Mouse (Mus musculus) heart, embryonic 16.5 days (tissue): Measurements from ENCODE around the gene Cfd. TPM values are rescaled to one million over a fixed set of nuclear protein-coding genes. Genes with fewer than 3 reads are reported as not detected.

Experiments
- ATAC-seq: fragments of 200-750 bp; cut with Nextera tagmentation; replicated peaks from 2 replicates; pipeline ENCODE4 v1.8.0; 2017; ENCODE audit warnings: moderate number of reproducible peaks; ENCODE audit not compliant: insufficient read depth, low FRiP score; ENCODE audit errors: extremely low read depth
- H3K27ac ChIP-seq: fragments of 300-500 bp; sonication (generic); 2 replicates; pipeline ENCODE4 v1.5.1; 2014; ENCODE audit warnings: mild to moderate bottlenecking, low read length, control low read depth, moderate library complexity
- H3K27me3 ChIP-seq: fragments of 300-500 bp; sonication (generic); 2 replicates; pipeline ENCODE4 v1.6.1; 2014; ENCODE audit warnings: low read length, mixed read lengths; ENCODE audit not compliant: control insufficient read depth, insufficient read depth
- H3K36me3 ChIP-seq: fragments of 300-500 bp; sonication (generic); 2 replicates; pipeline ENCODE4 v1.6.1; 2014; ENCODE audit not compliant: control insufficient read depth, insufficient read depth
- H3K4me1 ChIP-seq: fragments of 300-500 bp; sonication (generic); 2 replicates; pipeline ENCODE4 v1.6.1; 2014; ENCODE audit warnings: low read length, mixed read lengths; ENCODE audit not compliant: control insufficient read depth, insufficient read depth
- H3K4me2 ChIP-seq: fragments of 300-500 bp; sonication (generic); 2 replicates; pipeline ENCODE4 v1.6.1; 2014; ENCODE audit warnings: low read depth, mild to moderate bottlenecking, control low read depth, low read length
- H3K4me3 ChIP-seq: fragments of 300-500 bp; sonication (generic); 2 replicates; pipeline ENCODE4 v1.5.1; 2014; ENCODE audit warnings: mild to moderate bottlenecking, control low read depth, low read length
- H3K9ac ChIP-seq: fragments of 300-500 bp; sonication (generic); 2 replicates; pipeline ENCODE4 v1.6.1; 2014; ENCODE audit warnings: low read length, control low read depth
- H3K9me3 ChIP-seq: fragments of 300-500 bp; sonication (generic); replicated peaks from 2 replicates; pipeline ENCODE4 v1.6.1; 2016; ENCODE audit warnings: low read length; ENCODE audit not compliant: control insufficient read depth
- WGBS: fragments of 180-500 bp; shearing (Covaris S2); extraction: QIAGEN DNeasy Blood & Tissue Kit; methylation state at CpG from one replicate; pipeline ENCODE4 v1.1.7; 2014; 5-methylcytosine and 5-hydroxymethylcytosine counted together
- polyA plus RNA-seq: library from polyadenylated mRNA; unstranded; fragments of >200 nt; fragmentation: Nextera tagmentation; extraction: Ambion mirVana; gene quantifications from 2 replicates; pipeline ENCODE4 v1.2.1, GENCODE M21; 2015

Gene Cfd
- polyA plus RNA-seq, 1 experiment from 2014 or later: not detected

DNA sequence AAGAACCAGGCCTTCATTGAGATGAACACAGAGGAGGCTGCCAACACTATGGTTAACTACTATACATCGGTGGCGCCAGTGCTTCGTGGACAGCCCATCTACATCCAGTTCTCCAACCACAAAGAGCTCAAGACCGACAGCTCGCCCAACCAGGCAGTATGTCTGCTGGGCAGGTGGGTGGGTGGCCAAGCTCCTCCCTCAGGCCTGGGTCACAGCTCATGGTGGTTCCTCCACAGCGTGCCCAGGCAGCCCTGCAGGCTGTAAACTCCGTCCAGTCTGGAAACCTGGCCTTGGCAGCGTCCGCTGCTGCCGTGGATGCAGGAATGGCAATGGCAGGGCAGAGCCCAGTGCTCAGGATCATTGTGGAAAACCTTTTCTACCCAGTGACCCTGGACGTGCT is 31.5 kb upstream of the Cfd start:
- WGBS: 75% methylated on average over 11 of the region's 11 CpGs
- Histone ChIP-seq H3K4me3 (no peak overlapping the region), H3K9ac (no peak overlapping the region), H3K27me3 (no peaks in the 10 kb centered on the region), H3K4me1 (peaks cover 41% of the 10 kb centered on the region), H3K27ac (peak overlapping the region; percentile 100), H3K4me2 (no peak overlapping the region), H3K9me3 (no peaks in the 10 kb centered on the region), H3K36me3 (peaks cover 46% of the 10 kb centered on the region)
- ATAC-seq: no peak

DNA sequence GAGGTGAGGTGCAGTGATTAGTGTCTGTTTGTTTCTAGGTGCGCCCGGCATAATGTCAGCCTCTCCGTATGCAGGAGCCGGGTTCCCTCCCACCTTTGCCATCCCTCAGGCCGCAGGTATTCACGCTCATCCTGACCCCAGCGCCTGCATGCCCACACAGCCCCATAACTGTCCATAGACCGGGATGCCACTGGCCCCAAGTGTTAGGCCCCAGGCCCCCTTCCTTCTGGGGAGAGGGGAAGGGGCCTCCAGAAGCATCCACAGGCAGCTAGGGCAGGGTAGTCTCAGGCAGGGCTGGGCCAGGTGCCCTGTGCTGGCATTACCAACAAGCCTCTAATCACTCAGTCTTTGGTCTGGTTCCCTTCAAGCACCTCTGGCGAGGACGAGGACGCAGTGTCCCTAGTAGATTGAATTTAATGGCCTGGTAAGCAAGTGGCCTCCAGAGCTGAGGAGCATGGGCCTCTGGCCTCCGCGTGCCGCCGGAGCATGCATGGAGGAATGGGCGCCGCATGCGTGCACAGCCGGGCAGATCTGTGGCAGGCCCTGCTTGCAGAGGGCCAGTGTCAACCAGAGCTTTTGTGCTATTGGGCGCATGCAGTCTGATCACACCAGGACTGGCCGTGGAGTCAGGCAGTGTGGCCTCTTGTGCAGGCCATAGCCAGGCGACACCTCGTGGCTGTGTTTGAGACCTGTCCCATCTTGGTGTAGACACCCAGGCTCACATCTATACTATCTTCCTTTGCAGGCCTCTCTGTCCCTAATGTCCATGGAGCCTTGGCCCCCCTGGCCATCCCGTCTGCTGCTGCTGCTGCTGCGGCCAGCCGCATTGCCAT is 30.4 kb upstream of the Cfd start:
- Histone ChIP-seq H3K36me3 (peaks cover 49% of the 10 kb centered on the region), H3K9me3 (no peaks in the 10 kb centered on the region), H3K27ac (no peak overlapping the region), H3K27me3 (no peaks in the 10 kb centered on the region), H3K4me1 (peaks cover 41% of the 10 kb centered on the region), H3K4me2 (no peak overlapping the region), H3K9ac (no peak overlapping the region), H3K4me3 (no peak overlapping the region)
- no peak for ATAC-seq
- whole genome bisulfite sequencing: 88% methylated on average over 26 of the region's 26 CpGs

DNA sequence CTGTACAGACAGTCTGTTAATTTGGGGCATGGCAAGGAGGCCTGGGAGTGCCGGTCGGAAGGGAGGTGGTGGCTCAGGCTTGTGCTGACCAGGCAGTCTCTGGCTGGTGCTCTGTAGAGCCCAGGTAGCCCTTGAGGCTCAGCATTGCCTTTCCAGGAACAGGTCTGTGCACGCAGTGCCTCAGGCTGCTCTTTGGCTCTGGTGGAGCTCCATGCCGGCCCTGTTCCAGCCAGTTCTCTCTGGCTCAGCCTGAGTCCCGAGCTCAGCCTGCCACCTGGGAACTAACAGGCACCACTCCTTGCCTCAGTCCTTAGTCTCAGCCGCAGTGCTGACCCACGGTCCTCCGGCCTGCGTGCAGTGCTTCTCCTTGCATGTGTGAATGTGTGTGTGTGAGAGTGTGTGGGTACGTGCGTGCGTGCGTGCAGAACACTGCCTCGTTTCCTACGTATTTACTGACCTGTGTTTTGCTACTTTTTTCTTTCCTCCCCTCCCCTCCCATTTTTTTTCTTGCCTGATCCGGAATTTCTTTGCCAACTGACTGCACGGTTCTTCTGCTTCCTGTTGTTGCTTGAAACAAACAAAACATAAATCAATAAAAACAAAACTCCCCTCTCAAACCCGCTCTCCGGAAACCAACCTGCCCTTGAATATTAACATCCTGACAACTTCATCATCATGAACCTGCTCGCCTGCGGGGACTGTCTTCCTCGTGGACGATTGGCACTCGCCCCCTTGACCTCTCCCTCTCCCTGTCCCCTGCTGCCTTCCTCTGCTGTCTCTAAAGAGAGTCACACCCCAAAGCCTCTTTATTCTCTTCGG is 29.2 kb upstream of the Cfd start:
- H3K36me3 ChIP-seq: peaks cover 46% of the 10 kb centered on the region
- no peak overlapping the region for H3K27ac ChIP-seq
- no peak overlapping the region for H3K4me3 ChIP-seq
- peaks cover 38% of the 10 kb centered on the region for H3K4me1 ChIP-seq
- H3K27me3 ChIP-seq: no peaks in the 10 kb centered on the region
- WGBS: 81% methylated on average over 25 of the region's 25 CpGs
- H3K9ac ChIP-seq: no peak overlapping the region
- no peaks in the 10 kb centered on the region for H3K9me3 ChIP-seq
- no peak for ATAC-seq
- H3K4me2 ChIP-seq: no peak overlapping the region

DNA sequence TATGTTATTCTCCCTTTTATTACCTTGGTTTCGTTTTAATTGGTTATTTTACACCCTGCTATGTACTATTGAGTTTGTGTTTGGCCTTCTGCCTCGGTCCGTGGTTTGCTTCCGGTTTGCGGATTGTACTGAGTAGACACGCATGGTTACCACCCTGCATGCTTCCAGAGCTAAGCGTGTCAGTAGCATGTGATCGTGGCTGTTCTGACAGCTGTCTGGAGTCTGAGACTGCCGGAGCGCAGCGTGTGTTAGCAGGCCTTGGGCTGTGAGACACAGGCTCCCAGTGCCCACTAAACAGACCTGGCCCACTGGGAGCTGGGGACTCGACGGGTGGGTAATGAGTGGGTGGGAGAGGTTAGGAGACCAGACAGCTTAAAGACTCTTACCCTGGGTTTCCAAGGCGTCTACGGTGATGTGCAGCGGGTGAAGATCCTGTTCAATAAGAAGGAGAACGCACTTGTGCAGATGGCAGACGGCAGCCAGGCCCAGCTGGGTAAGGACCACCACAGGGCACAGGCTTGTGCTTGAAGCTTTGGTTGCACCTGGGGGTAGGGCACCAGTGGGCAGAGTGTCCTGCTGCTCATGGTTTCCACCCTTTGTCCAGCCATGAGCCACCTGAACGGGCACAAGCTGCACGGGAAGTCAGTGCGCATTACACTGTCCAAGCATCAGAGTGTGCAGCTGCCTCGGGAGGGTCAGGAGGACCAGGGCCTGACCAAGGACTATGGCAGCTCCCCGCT is 28.4 kb upstream of the Cfd start:
- WGBS: 89% methylated on average over 23 of the region's 23 CpGs
- no peak overlapping the region for H3K9ac ChIP-seq
- peaks cover 45% of the 10 kb centered on the region for H3K36me3 ChIP-seq
- peaks cover 30% of the 10 kb centered on the region for H3K4me1 ChIP-seq
- H3K4me2 ChIP-seq: no peak overlapping the region
- H3K27ac ChIP-seq: no peak overlapping the region
- H3K9me3 ChIP-seq: no peaks in the 10 kb centered on the region
- H3K27me3 ChIP-seq: no peaks in the 10 kb centered on the region
- no peak for ATAC-seq
- no peak overlapping the region for H3K4me3 ChIP-seq

DNA sequence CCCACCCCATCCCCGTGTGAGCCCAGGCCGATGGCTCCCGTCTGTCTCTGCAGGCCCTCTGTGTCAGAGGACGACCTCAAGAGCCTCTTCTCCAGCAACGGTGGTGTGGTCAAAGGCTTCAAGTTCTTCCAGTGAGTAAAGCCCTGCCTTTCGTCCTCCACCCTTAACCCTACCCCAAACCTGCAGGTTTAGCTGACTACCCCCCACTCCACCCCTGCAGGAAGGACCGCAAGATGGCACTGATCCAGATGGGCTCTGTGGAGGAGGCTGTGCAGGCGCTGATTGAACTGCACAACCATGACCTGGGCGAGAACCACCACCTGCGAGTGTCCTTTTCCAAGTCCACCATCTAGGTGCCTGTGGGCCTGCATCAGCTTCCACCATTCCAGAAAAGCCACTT is 27.7 kb upstream of the Cfd start:
- WGBS: 58% methylated on average over 10 of the region's 10 CpGs
- Histone ChIP-seq H3K4me2 (no peak overlapping the region), H3K9ac (no peak overlapping the region), H3K4me1 (peaks cover 23% of the 10 kb centered on the region), H3K4me3 (no peak overlapping the region), H3K27ac (no peak overlapping the region), H3K9me3 (no peaks in the 10 kb centered on the region), H3K36me3 (peaks cover 45% of the 10 kb centered on the region), H3K27me3 (no peaks in the 10 kb centered on the region)
- no peak for ATAC-seq

DNA sequence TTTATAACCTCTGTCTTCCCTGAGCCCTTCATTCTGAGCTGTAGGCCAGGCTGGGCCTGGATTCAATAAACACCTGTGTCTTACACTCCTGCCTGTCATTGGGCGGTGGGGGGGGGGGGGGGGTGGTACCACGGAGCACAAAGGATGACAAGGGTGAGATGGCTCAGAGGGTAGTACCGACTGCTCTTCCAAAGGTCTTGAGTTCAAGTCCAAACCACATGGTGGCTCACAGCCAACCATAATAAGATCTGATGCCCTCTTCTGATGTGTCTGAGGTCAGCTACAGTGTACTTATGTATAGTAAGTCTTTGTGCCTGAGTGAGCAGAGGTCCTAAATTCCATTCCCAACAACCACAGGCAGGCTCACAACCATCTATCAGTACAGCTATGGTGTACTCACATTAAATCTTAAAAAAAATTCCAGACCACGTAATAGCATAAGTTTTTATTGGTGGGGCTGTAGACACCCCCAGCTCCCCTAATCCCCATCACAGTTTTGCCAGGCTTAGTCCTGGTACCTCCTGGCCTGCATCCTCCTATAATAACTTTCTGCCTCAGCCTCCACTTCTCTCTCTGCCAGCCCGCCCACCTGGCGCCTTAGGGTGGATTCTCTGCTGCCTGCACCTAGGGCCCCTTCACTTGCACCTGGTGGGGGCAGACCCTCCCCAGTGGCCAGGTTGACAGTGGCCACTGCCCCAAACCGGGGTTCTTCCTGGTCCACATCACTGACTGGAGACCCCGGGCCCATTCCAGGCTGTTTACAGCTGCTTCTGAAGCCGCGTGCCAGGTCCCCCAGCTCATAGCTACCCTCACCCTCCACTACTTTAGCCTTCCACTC is 26.1 kb upstream of the Cfd start:
- ATAC-seq: no peak
- WGBS: 50% methylated on average over 10 of the region's 10 CpGs

DNA sequence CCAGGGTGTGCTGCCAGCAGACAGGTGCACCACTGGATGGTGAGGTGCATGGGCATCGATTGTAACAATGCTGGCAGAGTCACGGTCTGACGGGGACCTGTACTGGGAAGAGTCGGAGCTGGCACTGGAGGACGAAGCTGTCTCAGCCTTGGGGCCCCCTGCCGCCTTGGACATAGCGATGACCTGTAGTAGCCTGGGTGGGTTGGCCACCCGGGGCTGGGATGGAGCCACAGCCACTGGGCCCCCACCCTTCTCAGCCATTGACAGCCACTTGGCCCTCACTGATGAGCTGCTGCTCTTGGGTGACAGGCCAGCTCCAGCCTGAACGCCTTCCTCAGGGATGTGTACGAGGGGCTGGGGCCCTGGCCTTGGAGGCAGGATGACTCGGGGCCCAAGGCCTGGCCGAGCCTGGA is 25.5 kb upstream of the Cfd start:
- no peaks in the 10 kb centered on the region for H3K9me3 ChIP-seq
- no peak overlapping the region for H3K4me3 ChIP-seq
- WGBS: 50% methylated on average over 12 of the region's 12 CpGs
- H3K4me2 ChIP-seq: no peak overlapping the region
- H3K36me3 ChIP-seq: peaks cover 32% of the 10 kb centered on the region
- peak; percentile 19 for ATAC-seq
- H3K27ac ChIP-seq: no peak overlapping the region
- H3K27me3 ChIP-seq: no peaks in the 10 kb centered on the region
- 0 out of 2 replicates have a peak, but pooled peaks cover 4% of the 10 kb centered on the region for H3K4me1 ChIP-seq
- H3K9ac ChIP-seq: no peak overlapping the region

More for the DNA sequence above, 26.1 kb upstream of the Cfd start:
- Histone ChIP-seq H3K4me3 (no peak overlapping the region), H3K9ac (no peak overlapping the region), H3K9me3 (no peaks in the 10 kb centered on the region), H3K27me3 (no peaks in the 10 kb centered on the region), H3K36me3 (peaks cover 38% of the 10 kb centered on the region), H3K4me1 (peaks cover 7% of the 10 kb centered on the region), H3K4me2 (no peak overlapping the region), H3K27ac (no peak overlapping the region)

DNA sequence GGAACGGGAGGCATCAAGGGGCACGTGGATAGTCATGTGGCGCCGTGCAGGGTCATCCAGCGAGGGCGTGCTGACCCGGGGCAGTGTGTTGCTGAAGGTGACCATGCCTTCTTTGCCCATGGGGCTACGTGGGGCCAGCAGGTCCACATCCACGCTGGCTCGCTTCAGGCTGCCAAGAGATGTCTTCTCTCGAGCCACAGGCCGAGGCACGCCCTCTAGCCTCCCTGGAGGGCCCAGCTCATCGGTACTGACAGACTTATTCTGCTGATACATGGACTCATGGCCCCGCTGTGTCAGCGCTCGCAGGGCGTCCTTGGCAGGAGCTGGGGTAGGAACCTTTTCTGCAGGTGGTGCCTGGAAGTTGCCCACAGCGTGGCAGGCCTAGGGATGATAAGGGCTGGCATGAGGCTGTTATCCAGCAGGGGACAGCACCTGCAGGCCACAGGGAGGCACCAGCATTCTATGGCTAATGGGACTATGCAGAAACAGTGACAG is 24.8 kb upstream of the Cfd start:
- peaks cover 26% of the 10 kb centered on the region for H3K36me3 ChIP-seq
- H3K4me3 ChIP-seq: no peak overlapping the region
- no peaks in the 10 kb centered on the region for H3K27me3 ChIP-seq
- 0 out of 2 replicates have a peak, but pooled peaks cover 4% of the 10 kb centered on the region for H3K4me1 ChIP-seq
- peak overlapping the region; percentile 3; the same call in 1 of the 2 replicates for H3K27ac ChIP-seq
- H3K4me2 ChIP-seq: no peak overlapping the region
- WGBS: 53% methylated on average over 19 of the region's 19 CpGs
- no peaks in the 10 kb centered on the region for H3K9me3 ChIP-seq
- peak; percentile 24; the same call in 1 of the 2 replicates for ATAC-seq
- no peak overlapping the region for H3K9ac ChIP-seq
